Mouse (Mus musculus) embryonic facial prominence, embryonic 10.5 days (tissue): ENCODE measurements around the gene Cd63. TPM values are rescaled to one million over a fixed set of nuclear protein-coding genes. Genes with fewer than 3 reads are reported as not detected.

Experiments used
- DNase-seq: peaks from one replicate; pipeline ENCODE4 v3.0.0-alpha.2; 2017; ENCODE audit warnings: low spot score
- H3K27ac ChIP-seq: fragments of 300-500 bp; sonication (generic); replicated peaks from 2 replicates; pipeline ENCODE4 v1.5.1; 2016; ENCODE audit warnings: mild to moderate bottlenecking
- H3K27me3 ChIP-seq: fragments of 300-500 bp; sonication (generic); replicated peaks from 2 replicates; pipeline ENCODE4 v1.6.1; 2016; ENCODE audit warnings: low read depth, mild to moderate bottlenecking; ENCODE audit not compliant: poor library complexity, severe bottlenecking
- H3K36me3 ChIP-seq: fragments of 300-500 bp; sonication (generic); replicated peaks from 2 replicates; pipeline ENCODE4 v1.6.1; 2016; ENCODE audit warnings: mild to moderate bottlenecking, moderate library complexity
- H3K4me1 ChIP-seq: fragments of 300-500 bp; sonication (generic); 2 replicates; pipeline ENCODE4 v1.6.1; 2016
- H3K4me3 ChIP-seq: fragments of 300-500 bp; sonication (generic); 2 replicates; pipeline ENCODE4 v1.5.1; 2016; ENCODE audit warnings: mild to moderate bottlenecking, moderate library complexity
- H3K9me3 ChIP-seq: fragments of 300-500 bp; sonication (generic); 2 replicates; pipeline ENCODE4 v1.6.1; 2016; ENCODE audit warnings: mild to moderate bottlenecking
- WGBS: fragments of 180-500 bp; shearing (Covaris S2); methylation state at CpG from one replicate; pipeline ENCODE4 v1.1.7; 2016; 5-methylcytosine and 5-hydroxymethylcytosine counted together
- polyA plus RNA-seq: library from polyadenylated mRNA; unstranded; fragments of >200 nt; fragmentation: Nextera tagmentation; extraction: Ambion mirVana; gene quantifications from 2 replicates; pipeline ENCODE4 v1.2.1, GENCODE M21; 2016

The Cd63 gene
- polyA plus RNA-seq, 1 experiment from 2014 or later: 319 TPM

GRCm38 (mm10) chr10:128892246-128892645 is 8.5 kb upstream of the Cd63 start:
- H3K4me1 ChIP-seq: peaks cover 65% of the 10 kb centered on the region
- WGBS: 1% methylated on average over 9 of the region's 9 CpGs
- H3K36me3 ChIP-seq: peaks cover 9% of the 10 kb centered on the region
- peaks cover 43% of the 10 kb centered on the region for H3K27me3 ChIP-seq
- H3K27ac ChIP-seq: peak overlapping the region; percentile 93
- no peaks in the 10 kb centered on the region for H3K9me3 ChIP-seq
- DNase-seq: peak; percentile 48
- H3K4me3 ChIP-seq: peak overlapping the region; percentile 89

GRCm38 (mm10) chr10:128895437-128895836 is 5.4 kb upstream of the Cd63 start:
- Histone ChIP-seq H3K4me1 (peaks cover 39% of the 10 kb centered on the region), H3K36me3 (no peaks in the 10 kb centered on the region), H3K9me3 (no peaks in the 10 kb centered on the region), H3K4me3 (peak overlapping the region; percentile 31), H3K27me3 (peaks cover 50% of the 10 kb centered on the region), H3K27ac (no peak overlapping the region)
- peak; percentile 79 for DNase-seq
- under 1% methylated on average over 9 of the region's 9 CpGs for WGBS

- WGBS: 4% methylated on average over 17 of the region's 17 CpGs
- peak; percentile 30 for DNase-seq
These were observed 4.7 kb upstream of the Cd63 start for GRCm38 (mm10) chr10:128895952-128896693.

GRCm38 (mm10) chr10:128896807-128897206 is 4.0 kb upstream of the Cd63 start:
- Histone ChIP-seq H3K4me3 (0 out of 2 replicates have a peak overlapping the region, but pooled peaks have one; percentile 31), H3K27ac (no peak overlapping the region), H3K36me3 (no peaks in the 10 kb centered on the region), H3K9me3 (no peaks in the 10 kb centered on the region), H3K4me1 (peaks cover 35% of the 10 kb centered on the region), H3K27me3 (peaks cover 50% of the 10 kb centered on the region)
- no peak for DNase-seq
- 29% methylated on average over 1 of the region's 1 CpGs for WGBS

More at GRCm38 (mm10) chr10:128895952-128896693, 4.7 kb upstream of the Cd63 start:
- Histone ChIP-seq H3K27me3 (peaks cover 50% of the 10 kb centered on the region), H3K4me1 (peaks cover 35% of the 10 kb centered on the region), H3K9me3 (no peaks in the 10 kb centered on the region), H3K4me3 (peak overlapping the region; percentile 31), H3K27ac (no peak overlapping the region), H3K36me3 (no peaks in the 10 kb centered on the region)

DNA sequence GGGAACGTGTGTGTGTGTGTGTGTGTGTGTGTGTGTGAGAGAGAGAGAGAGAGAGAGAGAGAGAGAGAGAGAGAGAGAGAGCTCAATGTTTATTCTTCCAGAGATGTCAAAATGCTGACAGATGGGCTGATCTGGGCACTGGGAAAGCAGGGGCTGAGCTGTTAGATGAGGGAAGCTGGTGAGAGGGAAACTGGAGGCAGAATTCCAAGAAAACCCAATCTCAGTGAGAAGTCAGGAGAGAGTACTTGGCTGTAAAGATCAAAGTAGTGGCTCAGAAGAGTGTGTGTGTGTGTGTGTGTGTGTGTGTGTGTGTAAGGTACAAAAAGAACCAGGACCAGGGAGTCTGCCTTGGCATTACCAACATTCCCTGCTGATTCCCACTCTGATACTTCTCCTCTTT is 3.3 kb upstream of the Cd63 start:
- H3K36me3 ChIP-seq: no peaks in the 10 kb centered on the region
- no peak overlapping the region for H3K27ac ChIP-seq
- no peak overlapping the region for H3K4me3 ChIP-seq
- peaks cover 50% of the 10 kb centered on the region for H3K27me3 ChIP-seq
- H3K4me1 ChIP-seq: peaks cover 30% of the 10 kb centered on the region
- no peak for DNase-seq
- WGBS: 28% methylated on average over 1 of the region's 1 CpGs
- H3K9me3 ChIP-seq: no peaks in the 10 kb centered on the region

DNA sequence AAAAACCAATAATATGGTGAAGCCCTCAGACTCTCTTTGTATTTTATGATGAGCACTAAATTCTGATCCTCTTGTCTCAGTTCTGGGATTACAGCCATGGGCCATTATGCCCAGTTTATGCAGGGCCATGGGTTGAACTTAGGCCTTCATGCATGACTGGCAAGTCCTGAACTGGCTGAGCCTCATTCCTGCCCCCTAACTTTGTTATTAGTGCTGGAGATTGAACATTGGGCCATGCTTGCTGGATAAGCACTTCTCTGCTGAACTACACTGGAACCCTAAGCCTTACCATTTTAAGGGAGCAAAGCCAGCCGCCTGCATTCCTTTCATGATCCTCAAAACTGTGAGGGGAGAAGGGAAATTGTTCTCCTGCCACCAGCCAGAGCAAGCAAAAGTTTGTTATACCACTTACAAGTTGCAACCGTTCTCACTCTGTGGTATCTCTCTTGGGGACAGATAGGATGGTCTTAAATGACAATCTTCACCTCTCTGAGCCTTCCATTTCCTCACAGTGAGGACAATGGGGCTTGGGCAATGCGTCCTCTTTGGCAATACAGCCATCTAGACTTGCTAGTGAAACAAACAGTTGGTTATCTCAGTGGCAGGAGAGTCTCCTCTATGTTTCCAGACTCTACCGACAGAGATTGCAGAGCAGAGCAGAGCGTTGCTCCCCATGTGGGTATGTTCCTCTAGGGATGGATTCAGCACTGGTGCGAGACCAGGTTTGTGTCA is 864 bp upstream of the Cd63 start:
- Histone ChIP-seq H3K9me3 (no peaks in the 10 kb centered on the region), H3K27me3 (peaks cover 27% of the 10 kb centered on the region), H3K4me1 (peaks cover 24% of the 10 kb centered on the region), H3K36me3 (no peaks in the 10 kb centered on the region), H3K27ac (no peak overlapping the region), H3K4me3 (no peak overlapping the region)
- DNase-seq: no peak
- 82% methylated on average over 6 of the region's 6 CpGs for WGBS

DNA sequence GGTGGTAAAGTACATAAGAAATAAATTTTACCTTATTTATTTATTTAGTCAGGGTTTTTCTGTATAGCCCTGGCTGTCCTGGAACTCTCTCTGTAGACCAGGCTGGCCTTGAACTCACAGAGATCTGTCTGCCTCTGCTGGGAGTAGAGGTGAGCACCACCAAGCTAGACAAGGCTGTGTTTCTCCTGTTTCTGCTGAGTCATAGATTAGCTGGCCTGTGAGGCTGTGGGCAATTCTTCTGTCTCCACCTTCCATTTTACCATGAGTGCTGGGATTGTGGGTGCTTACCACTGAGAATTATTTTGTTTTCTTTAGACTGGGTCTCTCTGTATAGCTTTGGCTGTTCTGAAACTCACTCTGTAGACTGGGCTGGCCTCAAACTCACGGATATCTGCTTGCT is 620 bp downstream of the Cd63 start:
- Histone ChIP-seq H3K27ac (no peak overlapping the region), H3K4me3 (no peak overlapping the region), H3K36me3 (no peaks in the 10 kb centered on the region), H3K9me3 (no peaks in the 10 kb centered on the region), H3K27me3 (peaks cover 16% of the 10 kb centered on the region), H3K4me1 (peaks cover 14% of the 10 kb centered on the region)
- no peak for DNase-seq
- 76% methylated on average over 1 of the region's 1 CpGs for WGBS

GRCm38 (mm10) chr10:128902409-128902988 is 1.7 kb downstream of the Cd63 start:
- WGBS: 81% methylated on average over 3 of the region's 3 CpGs
- H3K36me3 ChIP-seq: no peaks in the 10 kb centered on the region
- no peak overlapping the region for H3K27ac ChIP-seq
- peaks cover 3% of the 10 kb centered on the region for H3K4me1 ChIP-seq
- no peaks in the 10 kb centered on the region for H3K9me3 ChIP-seq
- H3K4me3 ChIP-seq: no peak overlapping the region
- H3K27me3 ChIP-seq: peaks cover 7% of the 10 kb centered on the region
- no peak for DNase-seq

DNA sequence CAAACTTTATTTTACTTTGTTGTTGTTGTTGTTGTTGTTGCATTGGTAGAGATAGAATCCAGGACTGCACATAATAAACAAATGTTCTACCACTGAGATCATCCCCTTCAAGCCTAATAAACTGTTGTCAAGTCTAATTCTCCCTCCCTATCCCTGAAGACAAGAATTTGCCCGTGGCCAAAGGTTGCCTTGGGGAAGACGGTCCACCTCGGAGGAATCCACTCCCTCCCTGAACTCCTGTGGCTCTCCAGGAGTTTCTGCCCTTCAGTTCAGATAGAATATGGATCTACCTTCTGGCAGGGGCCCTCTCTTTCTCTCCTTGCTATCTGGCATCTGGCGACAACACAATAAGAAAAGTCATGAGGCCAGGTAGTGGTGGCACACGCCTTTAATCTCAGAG is 4.0 kb downstream of the Cd63 start:
- Histone ChIP-seq H3K27ac (no peak overlapping the region), H3K36me3 (no peaks in the 10 kb centered on the region), H3K4me3 (no peak overlapping the region), H3K4me1 (peaks cover 10% of the 10 kb centered on the region), H3K9me3 (no peaks in the 10 kb centered on the region), H3K27me3 (peaks cover 16% of the 10 kb centered on the region)
- 83% methylated on average over 5 of the region's 5 CpGs for WGBS
- DNase-seq: no peak

- H3K4me1 ChIP-seq: peaks cover 47% of the 10 kb centered on the region
- no peak for DNase-seq
- H3K4me3 ChIP-seq: peak overlapping the region; percentile 88
- peaks cover 24% of the 10 kb centered on the region for H3K36me3 ChIP-seq
- 59% methylated on average over 13 of the region's 13 CpGs for WGBS
- H3K9me3 ChIP-seq: no peaks in the 10 kb centered on the region
- H3K27ac ChIP-seq: peak overlapping the region; percentile 95
- peaks cover 16% of the 10 kb centered on the region for H3K27me3 ChIP-seq
These were observed 8.1 kb downstream of the Cd63 start for GRCm38 (mm10) chr10:128908778-128909448.

DNA sequence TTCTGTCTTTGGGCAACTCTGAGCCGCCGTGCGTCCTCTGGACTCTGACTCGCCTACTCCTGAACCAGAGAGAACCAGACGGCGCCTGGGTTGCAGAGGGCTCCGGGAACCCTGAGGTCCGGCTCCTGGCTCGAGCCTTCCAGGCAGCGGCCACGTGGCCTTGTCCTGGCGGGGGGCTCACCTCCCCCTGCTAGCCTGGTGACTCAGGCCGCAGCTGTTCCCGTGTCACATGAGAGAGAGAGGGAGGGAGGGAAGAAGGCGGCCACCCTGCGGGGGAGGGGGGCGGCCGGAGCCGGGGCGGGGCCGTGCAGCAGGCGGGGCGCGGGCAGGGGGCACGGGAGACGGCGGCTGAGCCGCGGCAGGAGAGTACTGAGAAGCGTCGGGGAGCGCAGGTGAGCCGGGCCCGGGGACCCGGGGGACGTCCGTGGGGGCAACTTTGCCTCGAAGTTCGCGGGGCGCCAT is 8.8 kb downstream of the Cd63 start:
- Histone ChIP-seq H3K4me1 (peaks cover 47% of the 10 kb centered on the region), H3K27ac (peak overlapping the region; percentile 95), H3K9me3 (no peaks in the 10 kb centered on the region), H3K27me3 (peaks cover 16% of the 10 kb centered on the region), H3K4me3 (peak overlapping the region; percentile 88), H3K36me3 (peaks cover 30% of the 10 kb centered on the region)
- WGBS: under 1% methylated on average over 41 of the region's 41 CpGs
- peak; percentile 94 for DNase-seq
